Mouse (Mus musculus): ENCODE measurements around the gene Zfp580.
"Not testable (repeated sequence)": the region's sequence is repeated elsewhere in the genome, so short reads cannot be mapped to it uniquely, and the experiment has no call there.

- not testable (repeated sequence) for TF ChIP-seq CTCF (IDR thresholded peaks at IDR 0.05; ENCODE audit: low read depth, low read length); POLR2A (IDR thresholded peaks at IDR 0.05; ENCODE audit: insufficient read depth, low read length)
These were observed 48.5 kb upstream of the Zfp580 start for GRCm38 (mm10) chr7:5002876-5003275.
